Comparison of ENCODE assay signal across 9 mouse cellular contexts in the genomic region with DNA sequence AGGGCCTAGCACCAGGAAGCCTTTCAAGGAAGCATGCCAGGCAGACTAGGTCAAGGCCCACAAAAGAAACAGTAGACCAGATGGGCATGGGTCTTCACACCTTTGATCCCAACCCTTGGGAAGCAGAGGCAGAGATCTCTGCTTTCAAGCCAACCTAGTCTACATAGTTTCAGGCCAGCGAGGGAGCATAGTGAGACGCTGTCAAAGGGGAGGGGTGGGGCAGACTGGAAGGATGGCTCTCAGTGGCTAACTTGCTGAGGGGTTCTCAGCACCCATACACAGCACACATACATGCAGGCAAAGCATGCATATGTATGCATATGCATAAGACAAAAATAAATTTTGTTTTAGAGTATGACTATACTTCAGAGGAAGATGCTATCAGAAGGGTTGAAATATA. TPM values are rescaled to one million over a fixed set of nuclear protein-coding genes. Genes with fewer than 3 reads are reported as not detected.
DNase-seq lines count a peak whose midpoint lies in the region; ATAC-seq and TF ChIP-seq lines count a peak whose summit lies in the region.
"Had no signal": no experiment of that assay in that cellular context is flagged by ENCODE, and none has a peak within 500 bp of the region (broad histone marks: within the 10 kb centered on the region; RNA-seq: fewer than 3 reads in every experiment).

No protein-coding gene starts in this region.

- no peak overlapping the region for H3K9ac ChIP-seq in forebrain, embryonic 13.5 days
- H3K9ac ChIP-seq in limb, embryonic 12.5 days (replicated peaks) = no peak overlapping the region
- H3K9ac ChIP-seq in neural tube, embryonic 14.5 days (replicated peaks; ENCODE audit: low read depth, low read length) = no peak overlapping the region

- ATAC-seq in forebrain, embryonic 13.5 days = no peak
- no peak for ATAC-seq in limb, embryonic 12.5 days (ENCODE audit: insufficient number of reproducible peaks, insufficient read depth, low FRiP score, low TSS enrichment, low read depth)
- ATAC-seq in neural tube, embryonic 14.5 days (ENCODE audit: low read depth) = no peak
- no peak for ATAC-seq in monocyte, adult 5-6 weeks (replicated peaks; ENCODE audit: insufficient number of reproducible peaks, low FRiP score, low TSS enrichment, poor library complexity, severe bottlenecking)

- peak overlapping the region; percentile 64; the same call in 1 of the 2 replicates for H3K4me3 ChIP-seq in layer of hippocampus, adult 2 months
- no peak overlapping the region; the same call in 1 of the 2 replicates for H3K4me3 ChIP-seq in forebrain, embryonic 13.5 days
- H3K4me3 ChIP-seq in limb, embryonic 12.5 days (replicated peaks) = no peak overlapping the region
- no peak overlapping the region; the same call in 1 of the 2 replicates for H3K4me3 ChIP-seq in neural tube, embryonic 14.5 days (ENCODE audit: low read depth, low read length)

- 9% methylated on average over 2 of the region's 2 CpGs for WGBS in forebrain, embryonic 13.5 days
- 5% methylated on average over 2 of the region's 2 CpGs for WGBS in limb, embryonic 12.5 days
- WGBS in neural tube, embryonic 14.5 days = 4% methylated on average over 2 of the region's 2 CpGs

- H3K36me3 ChIP-seq in forebrain, embryonic 13.5 days (ENCODE audit: poor library complexity, severe bottlenecking) = peaks cover 25% of the 10 kb centered on the region
- H3K36me3 ChIP-seq in limb, embryonic 12.5 days = peaks cover 27% of the 10 kb centered on the region
- H3K36me3 ChIP-seq in neural tube, embryonic 14.5 days (ENCODE audit: control insufficient read depth, insufficient read depth, low read length) = peaks cover 21% of the 10 kb centered on the region

- H3K9me3 ChIP-seq in forebrain, embryonic 13.5 days (replicated peaks) = no peaks in the 10 kb centered on the region
- H3K9me3 ChIP-seq in limb, embryonic 12.5 days = no peaks in the 10 kb centered on the region
- no peaks in the 10 kb centered on the region for H3K9me3 ChIP-seq in neural tube, embryonic 14.5 days (ENCODE audit: control insufficient read depth, low read length)
- H3K9me3 ChIP-seq: G1E had no signal

- no peak for TF ChIP-seq CTCF in layer of hippocampus, adult 2 months (conservative IDR thresholded peaks at IDR 0.05)

- no peak for DNase-seq in layer of hippocampus, adult 2 months (ENCODE audit: low spot score in 2 of 2)
- DNase-seq in layer of hippocampus, adult 8-10 months (ENCODE audit: low spot score in 2 of 2) = no peak
- DNase-seq in urinary bladder, postnatal 14 days (ENCODE audit: low spot score) = no peak
- no peak for DNase-seq in embryo, embryonic 10 days (ENCODE audit: low spot score)

- H3K4me2 ChIP-seq in forebrain, embryonic 13.5 days = peak overlapping the region; percentile 70
- peak overlapping the region; percentile 62; the same call in 1 of the 2 replicates for H3K4me2 ChIP-seq in limb, embryonic 12.5 days
- H3K4me2 ChIP-seq in neural tube, embryonic 14.5 days (ENCODE audit: low read depth, low read length) = peak overlapping the region; percentile 42

- H3K4me1 ChIP-seq in forebrain, embryonic 13.5 days = peaks cover 21% of the 10 kb centered on the region
- peaks cover 4% of the 10 kb centered on the region; the same call in 1 of the 2 replicates for H3K4me1 ChIP-seq in limb, embryonic 12.5 days (replicated peaks)
- peaks cover 7% of the 10 kb centered on the region; the same call in 1 of the 2 replicates for H3K4me1 ChIP-seq in neural tube, embryonic 14.5 days (ENCODE audit: control insufficient read depth, insufficient read depth, low read length)

- H3K27ac ChIP-seq in layer of hippocampus, adult 2 months = peak overlapping the region; percentile 97
- H3K27ac ChIP-seq in forebrain, embryonic 13.5 days = peak overlapping the region; percentile 37; the same call in 1 of the 2 replicates
- no peak overlapping the region for H3K27ac ChIP-seq in limb, embryonic 12.5 days
- H3K27ac ChIP-seq in neural tube, embryonic 14.5 days (ENCODE audit: low read depth, low read length) = peak overlapping the region; percentile 89

- peaks cover 7% of the 10 kb centered on the region; the same call in 1 of the 2 replicates for H3K27me3 ChIP-seq in forebrain, embryonic 13.5 days
- H3K27me3 ChIP-seq in limb, embryonic 12.5 days = no peaks in the 10 kb centered on the region
- H3K27me3 ChIP-seq in neural tube, embryonic 14.5 days (ENCODE audit: control insufficient read depth, insufficient read depth, low read length) = no peaks in the 10 kb centered on the region

RNA-seq across cellular contexts. Expression of a gene that starts 0.5 kb away (rescaled TPM):
- total RNA-seq in layer of hippocampus, adult 2 months (2021) = 10 to 100 TPM; 43.0 to 48.7 TPM
- total RNA-seq in layer of hippocampus, adult 8-10 months (2022) = 10 to 100 TPM; 54.4 to 63.1 (median 58.9) TPM
- 18.7 and 20.1 TPM in 2 replicates for polyA plus RNA-seq in forebrain, embryonic 13.5 days (2015; fragmentation: Nextera tagmentation; extraction: Ambion mirVana)
- 21.1 and 22.0 TPM in 2 replicates for polyA plus RNA-seq in limb, embryonic 12.5 days (2016; fragmentation: Nextera tagmentation; extraction: Ambion mirVana)
- 21.8 and 24.6 TPM in 2 replicates for polyA plus RNA-seq in neural tube, embryonic 14.5 days (2014; fragmentation: Nextera tagmentation; extraction: Ambion mirVana)
- 13.8 to 26.9 TPM (median 23.8 TPM) in 3 replicates for total RNA-seq in monocyte, adult 5-6 weeks (2017)

RNA-seq across cellular contexts. Expression of a gene that starts 16.9 kb away (rescaled TPM):
- 10 to 100 TPM; 65.4 to 67.3 TPM for total RNA-seq in layer of hippocampus, adult 2 months (2021)
- total RNA-seq in layer of hippocampus, adult 8-10 months (2022) = 10 to 100 TPM; 65.4 to 69.0 (median 67.5) TPM
- polyA plus RNA-seq in forebrain, embryonic 13.5 days (2015; fragmentation: Nextera tagmentation; extraction: Ambion mirVana) = 18.6 and 20.3 TPM in 2 replicates
- 15.4 and 15.7 TPM in 2 replicates for polyA plus RNA-seq in limb, embryonic 12.5 days (2016; fragmentation: Nextera tagmentation; extraction: Ambion mirVana)
- 35.8 and 37.6 TPM in 2 replicates for polyA plus RNA-seq in neural tube, embryonic 14.5 days (2014; fragmentation: Nextera tagmentation; extraction: Ambion mirVana)
- 7.7 to 10.9 TPM (median 8.0 TPM) in 3 replicates for total RNA-seq in monocyte, adult 5-6 weeks (2017)

RNA-seq across cellular contexts. Expression of a gene that starts 31.1 kb away (rescaled TPM):
- total RNA-seq in layer of hippocampus, adult 2 months (2021) = 10 to 100 TPM; 47.7 to 48.6 TPM
- total RNA-seq in layer of hippocampus, adult 8-10 months (2022) = 10 to 100 TPM; 39.3 to 53.1 (median 51.4) TPM
- polyA plus RNA-seq in forebrain, embryonic 13.5 days (2015; fragmentation: Nextera tagmentation; extraction: Ambion mirVana) = 43.4 and 49.7 TPM in 2 replicates
- 52.2 and 57.5 TPM in 2 replicates for polyA plus RNA-seq in limb, embryonic 12.5 days (2016; fragmentation: Nextera tagmentation; extraction: Ambion mirVana)
- polyA plus RNA-seq in neural tube, embryonic 14.5 days (2014; fragmentation: Nextera tagmentation; extraction: Ambion mirVana) = 27.1 and 29.3 TPM in 2 replicates
- total RNA-seq in monocyte, adult 5-6 weeks (2017) = 17.7 to 41.0 TPM (median 28.7 TPM) in 3 replicates

RNA-seq across cellular contexts. Expression of a gene that starts 32.1 kb away (rescaled TPM):
- 10 to 100 TPM; 25.8 to 26.5 TPM for total RNA-seq in layer of hippocampus, adult 2 months (2021)
- 10 to 100 TPM; 24.7 to 31.2 (median 28.6) TPM for total RNA-seq in layer of hippocampus, adult 8-10 months (2022)
- 30.4 and 33.5 TPM in 2 replicates for polyA plus RNA-seq in forebrain, embryonic 13.5 days (2015; fragmentation: Nextera tagmentation; extraction: Ambion mirVana)
- 32.3 and 34.7 TPM in 2 replicates for polyA plus RNA-seq in limb, embryonic 12.5 days (2016; fragmentation: Nextera tagmentation; extraction: Ambion mirVana)
- polyA plus RNA-seq in neural tube, embryonic 14.5 days (2014; fragmentation: Nextera tagmentation; extraction: Ambion mirVana) = 39.5 and 53.4 TPM in 2 replicates
- total RNA-seq in monocyte, adult 5-6 weeks (2017) = 1.8 to 11.1 TPM in 2 of 3 replicates, not detected in the other

RNA-seq across cellular contexts. Expression of a gene that starts 49.6 kb away (rescaled TPM):
- 1 to 10 TPM; 7.9 to 10.0 TPM for total RNA-seq in layer of hippocampus, adult 2 months (2021)
- 10 to 100 TPM; 12.7 to 15.2 (median 13.8) TPM for total RNA-seq in layer of hippocampus, adult 8-10 months (2022)
- polyA plus RNA-seq in forebrain, embryonic 13.5 days (2015; fragmentation: Nextera tagmentation; extraction: Ambion mirVana) = 5.8 and 7.7 TPM in 2 replicates
- 15.1 and 18.3 TPM in 2 replicates for polyA plus RNA-seq in limb, embryonic 12.5 days (2016; fragmentation: Nextera tagmentation; extraction: Ambion mirVana)
- polyA plus RNA-seq in neural tube, embryonic 14.5 days (2014; fragmentation: Nextera tagmentation; extraction: Ambion mirVana) = 21.4 and 22.9 TPM in 2 replicates
- 1.2 to 9.8 TPM (median 3.1 TPM) in 3 replicates for total RNA-seq in monocyte, adult 5-6 weeks (2017)
